Mouse (Mus musculus) hindbrain, embryonic 13.5 days (tissue): ENCODE measurements at regions not wholly inside any gene's neighbourhood (a gene's known extent, or its start where the extent isn't known, plus 50 kb on each side); places are given as distances from the start of the nearest gene placed in this dataset.
A peak's percentile ranks its signal among the peaks of the same experiment; 100 is the strongest.

Source experiments
- ATAC-seq: fragments of 200-750 bp; cut with Nextera tagmentation; 2 replicates; pipeline ENCODE4 v1.8.0; 2017; ENCODE audit warnings: moderate TSS enrichment; ENCODE audit not compliant: low FRiP score
- H3K27ac ChIP-seq: fragments of 300-500 bp; sonication (generic); 2 replicates; pipeline ENCODE4 v1.5.1; 2015; ENCODE audit warnings: inconsistent platforms, mild to moderate bottlenecking, moderate library complexity
- H3K27me3 ChIP-seq: fragments of 300-500 bp; sonication (generic); 2 replicates; pipeline ENCODE4 v1.6.1; 2015; ENCODE audit warnings: mild to moderate bottlenecking, inconsistent platforms
- H3K36me3 ChIP-seq: fragments of 300-500 bp; sonication (generic); 2 replicates; pipeline ENCODE4 v1.6.1; 2015; ENCODE audit warnings: mild to moderate bottlenecking, inconsistent platforms
- H3K4me1 ChIP-seq: fragments of 300-500 bp; sonication (generic); replicated peaks from 2 replicates; pipeline ENCODE4 v1.6.1; 2015; ENCODE audit warnings: inconsistent platforms
- H3K4me2 ChIP-seq: fragments of 300-500 bp; sonication (generic); 2 replicates; pipeline ENCODE4 v1.6.1; 2015; ENCODE audit warnings: inconsistent platforms, mild to moderate bottlenecking, moderate library complexity
- H3K4me3 ChIP-seq: fragments of 300-500 bp; sonication (generic); 2 replicates; pipeline ENCODE4 v1.5.1; 2015; ENCODE audit warnings: mild to moderate bottlenecking, inconsistent platforms
- H3K9ac ChIP-seq: fragments of 300-500 bp; sonication (generic); 2 replicates; pipeline ENCODE4 v1.6.1; 2015; ENCODE audit warnings: mild to moderate bottlenecking, inconsistent platforms
- H3K9me3 ChIP-seq: fragments of 300-500 bp; sonication (generic); 2 replicates; pipeline ENCODE4 v1.6.1; 2016; ENCODE audit warnings: inconsistent platforms
- WGBS: fragments of 180-500 bp; shearing (Covaris S2); methylation state at CpG from one replicate; pipeline ENCODE4 v1.1.7; 2015; 5-methylcytosine and 5-hydroxymethylcytosine counted together

GRCm38 (mm10) chr1:35452441-35453107 is 602.8 kb downstream of the Plekhb2 start:
- no peaks in the 10 kb centered on the region for H3K9me3 ChIP-seq

GRCm38 (mm10) chr1:35457591-35457990 is 607.8 kb downstream of the Plekhb2 start:
- 0 out of 2 replicates have a peak, but pooled peaks have one; percentile 59 for ATAC-seq

More at GRCm38 (mm10) chr1:35452441-35453107, 602.8 kb downstream of the Plekhb2 start:
- no peak for ATAC-seq
- Histone ChIP-seq H3K27me3 (no peaks in the 10 kb centered on the region), H3K4me3 (no peak overlapping the region), H3K4me1 (peaks cover 8% of the 10 kb centered on the region), H3K9ac (no peak overlapping the region), H3K36me3 (no peaks in the 10 kb centered on the region), H3K27ac (peak overlapping the region; percentile 4; the same call in 1 of the 2 replicates), H3K4me2 (0 out of 2 replicates have a peak overlapping the region, but pooled peaks have one; percentile 9)
- WGBS, result 78% methylated on average over 19 of the region's 19 CpGs

DNA sequence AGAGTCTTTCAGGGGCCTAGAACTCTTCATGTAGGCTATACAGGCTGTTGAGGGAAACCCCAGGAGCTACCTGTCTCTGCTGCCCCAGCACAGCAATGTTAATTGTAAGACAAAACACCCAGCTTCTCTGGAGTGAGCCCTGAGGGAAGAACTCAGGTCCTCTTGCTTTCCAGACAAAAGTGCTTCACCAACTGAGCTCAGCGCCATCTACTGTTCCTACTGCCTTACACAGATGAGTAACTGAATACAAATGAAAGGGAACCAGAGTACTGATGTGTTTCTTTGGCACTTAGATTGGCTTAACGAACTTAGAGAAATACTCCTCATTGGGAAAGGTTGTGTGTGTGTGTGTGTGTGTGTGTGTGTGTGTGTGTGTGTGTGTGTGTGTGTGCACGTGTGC is 603.1 kb upstream of the Hs6st1 start:
- H3K27ac ChIP-seq, result no peak overlapping the region
- peaks cover 10% of the 10 kb centered on the region for H3K4me1 ChIP-seq
- H3K9ac ChIP-seq, result no peak overlapping the region
- H3K36me3 ChIP-seq, result no peaks in the 10 kb centered on the region
- H3K4me2 ChIP-seq, result no peak overlapping the region
- H3K27me3 ChIP-seq, result no peaks in the 10 kb centered on the region
- no peaks in the 10 kb centered on the region for H3K9me3 ChIP-seq
- 42% methylated on average over 2 of the region's 3 CpGs for WGBS
- no peak for ATAC-seq
- H3K4me3 ChIP-seq, result no peak overlapping the region

More at GRCm38 (mm10) chr1:35457591-35457990, 607.8 kb downstream of the Plekhb2 start:
- Histone ChIP-seq H3K27me3 (no peaks in the 10 kb centered on the region), H3K9me3 (no peaks in the 10 kb centered on the region), H3K27ac (no peak overlapping the region), H3K4me2 (no peak overlapping the region), H3K9ac (no peak overlapping the region), H3K4me1 (peaks cover 10% of the 10 kb centered on the region), H3K36me3 (no peaks in the 10 kb centered on the region), H3K4me3 (no peak overlapping the region)
- WGBS, result 31% methylated on average over 9 of the region's 9 CpGs

DNA sequence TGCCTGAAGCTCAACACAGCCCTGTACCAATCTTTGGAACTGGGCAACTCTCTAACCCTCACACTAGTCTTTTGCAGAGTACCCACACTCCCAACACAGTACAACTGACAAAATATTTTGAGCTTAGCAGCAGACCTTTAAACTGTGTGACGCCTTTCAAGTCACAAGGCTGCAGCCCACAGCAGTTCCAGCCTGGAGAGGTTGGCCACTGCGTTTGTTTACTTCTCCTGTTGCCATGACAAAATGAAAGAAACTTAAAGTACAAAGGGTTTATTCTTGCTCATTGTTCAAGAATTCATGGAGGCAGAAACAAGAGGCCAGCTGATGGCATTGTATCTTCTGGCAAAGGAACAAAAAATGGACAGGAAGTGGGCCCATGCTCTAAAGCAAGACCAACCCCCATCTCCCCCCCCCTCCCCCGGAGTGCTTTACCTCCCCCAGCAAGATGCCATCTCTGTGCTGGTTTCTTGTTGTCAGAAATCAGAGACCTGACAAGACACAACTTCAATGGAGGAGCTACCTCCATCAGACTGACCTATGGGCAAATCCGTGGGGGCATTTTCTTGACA is 598.9 kb upstream of the Hs6st1 start:
- WGBS, result 17% methylated on average over 4 of the region's 4 CpGs
- Histone ChIP-seq H3K27ac (peak overlapping the region; percentile 40; the same call in 1 of the 2 replicates), H3K36me3 (no peaks in the 10 kb centered on the region), H3K9me3 (peaks cover 5% of the 10 kb centered on the region), H3K4me3 (no peak overlapping the region), H3K4me2 (no peak overlapping the region), H3K9ac (no peak overlapping the region), H3K27me3 (no peaks in the 10 kb centered on the region), H3K4me1 (peaks cover 10% of the 10 kb centered on the region)
- ATAC-seq, result peak; percentile 54; the same call in 1 of the 2 replicates

DNA sequence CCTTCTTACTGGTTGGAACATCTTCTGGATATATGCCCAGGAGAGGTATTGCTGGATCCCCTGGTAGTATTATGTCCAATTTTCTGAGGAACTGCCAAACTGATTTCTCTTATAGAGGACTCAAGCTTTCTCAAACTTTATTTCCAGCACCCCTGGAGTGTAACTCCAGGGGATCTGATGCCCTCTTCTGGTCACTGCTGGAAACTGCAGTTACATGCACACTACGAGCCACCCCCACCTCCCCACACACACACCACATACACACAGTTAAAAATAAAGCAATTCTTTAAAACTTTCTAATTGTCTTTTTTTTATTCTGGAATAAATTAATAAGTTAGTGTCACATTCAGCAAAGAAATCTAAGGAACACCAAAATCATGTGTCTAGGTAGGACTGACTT is 589.9 kb upstream of the Hs6st1 start:
- no peak for ATAC-seq

GRCm38 (mm10) chr1:35495963-35496362 is 572.2 kb upstream of the Hs6st1 start:
- ATAC-seq, result 0 out of 2 replicates have a peak, but pooled peaks have one; percentile 24
- no peaks in the 10 kb centered on the region for H3K9me3 ChIP-seq
- H3K27ac ChIP-seq, result peak overlapping the region; percentile 35; the same call in 1 of the 2 replicates
- no peaks in the 10 kb centered on the region for H3K36me3 ChIP-seq
- no peaks in the 10 kb centered on the region for H3K27me3 ChIP-seq
- H3K4me1 ChIP-seq, result peaks cover 6% of the 10 kb centered on the region; the same call in 1 of the 2 replicates
- no peak overlapping the region for H3K4me2 ChIP-seq
- WGBS, result 43% methylated on average over 5 of the region's 5 CpGs
- H3K9ac ChIP-seq, result no peak overlapping the region
- H3K4me3 ChIP-seq, result no peak overlapping the region

More for the DNA sequence above, 589.9 kb upstream of the Hs6st1 start:
- Histone ChIP-seq H3K27ac (no peak overlapping the region), H3K36me3 (no peaks in the 10 kb centered on the region), H3K9me3 (peaks cover 17% of the 10 kb centered on the region), H3K27me3 (no peaks in the 10 kb centered on the region), H3K4me2 (no peak overlapping the region), H3K4me1 (no peaks in the 10 kb centered on the region), H3K9ac (no peak overlapping the region), H3K4me3 (no peak overlapping the region)
- WGBS, result 83% methylated on average over 1 of the region's 1 CpGs

DNA sequence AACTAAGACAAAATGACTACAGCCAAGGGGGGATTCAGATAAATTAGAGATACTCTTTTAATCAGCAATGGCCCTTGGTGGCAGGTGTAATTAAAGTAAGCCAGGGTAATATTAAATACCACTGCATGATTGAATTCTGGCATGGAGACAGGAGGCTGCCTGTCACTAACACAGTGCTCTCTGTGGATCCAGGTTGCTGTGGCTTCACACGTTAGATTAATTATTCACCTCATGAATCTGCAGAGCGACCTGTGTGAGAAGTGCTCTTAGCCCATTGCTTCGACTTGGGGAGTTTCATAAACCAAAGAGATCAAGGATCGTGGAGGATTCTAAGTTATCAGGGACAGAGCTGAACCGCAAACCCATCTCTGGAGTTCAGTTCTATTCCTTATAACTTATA is 545.2 kb upstream of the Hs6st1 start:
- no peak for ATAC-seq
- H3K4me3 ChIP-seq, result no peak overlapping the region
- no peak overlapping the region for H3K27ac ChIP-seq
- H3K4me2 ChIP-seq, result no peak overlapping the region
- no peaks in the 10 kb centered on the region for H3K9me3 ChIP-seq
- no peaks in the 10 kb centered on the region for H3K27me3 ChIP-seq
- peaks cover 9% of the 10 kb centered on the region for H3K4me1 ChIP-seq
- no peaks in the 10 kb centered on the region for H3K36me3 ChIP-seq
- 84% methylated on average over 5 of the region's 5 CpGs for WGBS
- no peak overlapping the region for H3K9ac ChIP-seq

- H3K4me1 ChIP-seq, result peaks cover 16% of the 10 kb centered on the region
- no peaks in the 10 kb centered on the region for H3K9me3 ChIP-seq
- H3K27me3 ChIP-seq, result no peaks in the 10 kb centered on the region
- no peak overlapping the region for H3K4me2 ChIP-seq
- H3K9ac ChIP-seq, result no peak overlapping the region
- no peak overlapping the region for H3K4me3 ChIP-seq
- H3K36me3 ChIP-seq, result no peaks in the 10 kb centered on the region
- no peak overlapping the region for H3K27ac ChIP-seq
- WGBS, result 76% methylated on average over 2 of the region's 2 CpGs
- no peak for ATAC-seq
These were observed 544.3 kb upstream of the Hs6st1 start for GRCm38 (mm10) chr1:35523790-35524362.

- 48% methylated on average over 5 of the region's 5 CpGs for WGBS
- H3K9ac ChIP-seq, result no peak overlapping the region
- H3K27ac ChIP-seq, result no peak overlapping the region
- no peak for ATAC-seq
- H3K36me3 ChIP-seq, result no peaks in the 10 kb centered on the region
- no peaks in the 10 kb centered on the region for H3K9me3 ChIP-seq
- H3K4me3 ChIP-seq, result no peak overlapping the region
- no peak overlapping the region for H3K4me2 ChIP-seq
- peaks cover 16% of the 10 kb centered on the region for H3K4me1 ChIP-seq
- no peaks in the 10 kb centered on the region for H3K27me3 ChIP-seq
These were observed 543.4 kb upstream of the Hs6st1 start for GRCm38 (mm10) chr1:35524788-35525187.

DNA sequence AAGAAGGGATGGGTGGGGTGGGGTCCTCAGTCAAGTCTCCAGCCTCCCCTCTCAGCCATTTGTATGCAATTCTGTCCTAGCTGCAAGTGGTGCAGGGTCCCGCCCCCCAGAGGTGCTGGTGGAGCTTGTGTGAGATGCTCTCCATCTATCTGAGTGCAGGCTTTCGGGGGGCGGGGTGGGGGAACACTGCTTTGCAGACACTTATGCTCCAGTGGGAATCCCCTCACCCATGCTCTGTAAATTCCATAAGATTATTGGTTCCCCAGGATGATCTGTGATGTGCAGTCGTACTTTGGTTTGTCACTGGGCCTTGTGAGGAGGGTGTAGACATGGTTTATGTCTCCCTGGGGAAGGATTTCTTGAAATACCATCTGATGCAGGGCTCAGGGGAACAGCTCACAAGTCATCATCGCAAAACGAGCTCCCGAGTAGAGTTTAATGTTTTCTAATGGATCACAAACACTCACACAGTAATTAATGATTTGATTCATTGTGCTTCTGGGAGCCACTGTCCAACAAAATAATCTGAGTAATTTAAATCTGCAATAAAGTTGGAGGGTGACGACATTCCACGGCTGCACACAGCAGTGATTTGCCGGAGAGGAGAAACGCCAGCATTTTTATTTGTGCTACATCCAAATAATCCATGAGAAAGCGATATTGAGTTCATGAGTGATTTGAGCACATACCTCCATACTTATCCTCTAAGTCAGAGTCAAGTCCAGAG is 540.3 kb upstream of the Hs6st1 start:
- H3K36me3 ChIP-seq, result no peaks in the 10 kb centered on the region
- ATAC-seq, result peak; percentile 57
- H3K4me1 ChIP-seq, result peaks cover 12% of the 10 kb centered on the region
- H3K9me3 ChIP-seq, result no peaks in the 10 kb centered on the region
- H3K4me3 ChIP-seq, result no peak overlapping the region
- H3K9ac ChIP-seq, result no peak overlapping the region
- no peak overlapping the region for H3K4me2 ChIP-seq
- H3K27me3 ChIP-seq, result no peaks in the 10 kb centered on the region
- WGBS, result 73% methylated on average over 12 of the region's 12 CpGs
- peak overlapping the region; percentile 30; the same call in 1 of the 2 replicates for H3K27ac ChIP-seq

- ATAC-seq, result no peak
- Histone ChIP-seq H3K9ac (no peak overlapping the region), H3K4me2 (no peak overlapping the region), H3K4me3 (no peak overlapping the region), H3K27ac (no peak overlapping the region), H3K36me3 (no peaks in the 10 kb centered on the region), H3K4me1 (no peaks in the 10 kb centered on the region), H3K9me3 (no peaks in the 10 kb centered on the region), H3K27me3 (no peaks in the 10 kb centered on the region)
These were observed 532.7 kb upstream of the Hs6st1 start for GRCm38 (mm10) chr1:35535470-35535869.

DNA sequence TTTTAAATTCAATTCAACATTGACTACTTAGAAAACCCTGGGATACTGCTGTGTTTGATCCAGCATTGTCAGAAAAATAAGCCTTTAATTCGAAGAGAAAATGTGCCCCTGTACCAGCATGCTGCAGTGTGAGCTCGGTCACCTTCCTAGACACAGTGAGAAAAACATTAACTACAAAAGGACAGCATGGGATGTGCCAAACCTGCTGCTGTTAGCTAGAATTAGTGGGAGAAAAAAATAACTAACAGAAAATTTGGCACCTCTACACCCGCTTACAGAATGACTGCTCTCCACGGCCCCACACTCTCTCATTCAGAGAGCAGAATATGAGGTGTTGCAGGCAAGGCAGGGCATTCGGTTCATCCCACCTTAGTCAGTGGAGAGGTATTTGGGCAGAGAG is 531.9 kb upstream of the Hs6st1 start:
- H3K4me1 ChIP-seq, result no peaks in the 10 kb centered on the region
- no peak overlapping the region for H3K4me3 ChIP-seq
- no peak overlapping the region for H3K27ac ChIP-seq
- ATAC-seq, result no peak
- no peaks in the 10 kb centered on the region for H3K36me3 ChIP-seq
- no peaks in the 10 kb centered on the region for H3K27me3 ChIP-seq
- 90% methylated on average over 5 of the region's 5 CpGs for WGBS
- no peaks in the 10 kb centered on the region for H3K9me3 ChIP-seq
- H3K9ac ChIP-seq, result no peak overlapping the region
- no peak overlapping the region for H3K4me2 ChIP-seq
